Mouse (Mus musculus) urinary bladder, adult 2 months (tissue): Measurements from ENCODE around the gene Plcxd1. TPM values are rescaled to one million over a fixed set of nuclear protein-coding genes. Genes with fewer than 3 reads are reported as not detected.
"Not testable (repeated sequence)": the region's sequence is repeated elsewhere in the genome, so short reads cannot be mapped to it uniquely, and the experiment has no call there.

Experiments
- DNase-seq: peaks from one replicate; pipeline ENCODE4 v3.0.0; 2022; ENCODE audit warnings: low spot score
- polyA plus RNA-seq: library from polyadenylated mRNA; depleted of rRNA; stranded (reverse); fragments of >200 nt; gene quantifications from 2 replicates; pipeline ENCODE4 v1.2.3, GENCODE M21; 2012; rRNA removed

Gene Plcxd1
- 0.09 and 0.10 TPM in 2 replicates for polyA plus RNA-seq

GRCm38 (mm10) chr5:110099656-110100580 is at the start of gene Plcxd1:
Plcxd1 (plus strand) TSS chr5:110099969.
- DNase-seq = peak; percentile 21

GRCm38 (mm10) chr5:110057637-110058408 is 41.9 kb upstream of the Plcxd1 start:
- DNase-seq = peak; percentile 67

GRCm38 (mm10) chr5:110072413-110072812 is 27.4 kb upstream of the Plcxd1 start, which contains the start of gene Gm17655:
Gm17655 (minus strand) TSS chr5:110072513.
- DNase-seq = not testable (repeated sequence)

GRCm38 (mm10) chr5:110082961-110083360 is 16.8 kb upstream of the Plcxd1 start:
- DNase-seq = no peak

GRCm38 (mm10) chr5:110086161-110086866 is 13.5 kb upstream of the Plcxd1 start:
- DNase-seq = no peak

- DNase-seq = no peak
Measured at GRCm38 (mm10) chr5:110091546-110091945, 8.2 kb upstream of the Plcxd1 start.

GRCm38 (mm10) chr5:110094030-110094846 is 5.5 kb upstream of the Plcxd1 start, which contains the start of gene Gm35315:
Gm35315 (minus strand) TSS chr5:110094420.
- DNase-seq = peak; percentile 61

- no peak for DNase-seq
Measured at GRCm38 (mm10) chr5:110094847-110095213, 4.9 kb upstream of the Plcxd1 start.

GRCm38 (mm10) chr5:110098991-110099477 is 735 bp upstream of the Plcxd1 start:
- DNase-seq = no peak

GRCm38 (mm10) chr5:110100921-110101631 is 1.3 kb downstream of the Plcxd1 start:
- peak; percentile 25 for DNase-seq

- peak; percentile 34 for DNase-seq
Measured at GRCm38 (mm10) chr5:110101716-110102347, 2.1 kb downstream of the Plcxd1 start.

- DNase-seq = no peak
Measured at GRCm38 (mm10) chr5:110102429-110102828, 2.7 kb downstream of the Plcxd1 start.

- peak; percentile 21 for DNase-seq
Measured at GRCm38 (mm10) chr5:110102853-110103625, 3.3 kb downstream of the Plcxd1 start.

- DNase-seq = no peak
Measured at GRCm38 (mm10) chr5:110103901-110104615, 4.3 kb downstream of the Plcxd1 start.

- no peak for DNase-seq
Measured at GRCm38 (mm10) chr5:110104616-110105380, 5.0 kb downstream of the Plcxd1 start.

- DNase-seq = no peak
Measured at GRCm38 (mm10) chr5:110106140-110106871, 6.5 kb downstream of the Plcxd1 start.
